Mouse (Mus musculus) macrophage (primary cell): Measurements from ENCODE around the gene Epn1. TPM values are rescaled to one million over a fixed set of nuclear protein-coding genes. Genes with fewer than 3 reads are reported as not detected.

Experiments used
- polyA plus RNA-seq: library from polyadenylated mRNA; stranded (reverse); fragments of 250-400 nt; gene quantifications from 3 replicates; pipeline ENCODE4 v1.2.4, GENCODE M21; 2018; ENCODE audit warnings: inconsistent platforms

Gene Epn1
- polyA plus RNA-seq, 1 experiment from 2014 or later: 84.6 TPM

Other genes with a start within 250 kb of the Epn1 start
- gene Shisa7, start 235.5 kb upstream of the Epn1 start, polyA plus RNA-seq: not detected in 3 replicates
- gene Isoc2b, start 210.0 kb upstream of the Epn1 start, polyA plus RNA-seq: 6.2 to 11.2 TPM (median 10.2 TPM) in 3 replicates
- gene Isoc2a, start 203.1 kb upstream of the Epn1 start, polyA plus RNA-seq: 9.6 to 13.3 TPM (median 13.0 TPM) in 3 replicates
- gene Gm36210, start 173.7 kb upstream of the Epn1 start, polyA plus RNA-seq: not detected in 3 replicates
- gene Zfp628, start 165.0 kb upstream of the Epn1 start, polyA plus RNA-seq: 3.1 to 5.6 TPM (median 4.4 TPM) in 3 replicates
- 0.15 to 1.1 TPM (median 0.17 TPM) in 3 replicates for gene Nat14, start 158.2 kb upstream of the Epn1 start, polyA plus RNA-seq
- gene Ssc5d, start 154.4 kb upstream of the Epn1 start, polyA plus RNA-seq: 0.13 to 0.33 TPM (median 0.28 TPM) in 3 replicates
- gene Sbk2, start 115.8 kb upstream of the Epn1 start, polyA plus RNA-seq: 0.36 to 1.8 TPM (median 1.1 TPM) in 3 replicates
- gene Sbk3, start 109.1 kb upstream of the Epn1 start, polyA plus RNA-seq: not detected in 3 replicates
- gene Zfp579, start 84.1 kb upstream of the Epn1 start, polyA plus RNA-seq: 4.3 to 9.9 TPM (median 7.3 TPM) in 3 replicates
- 13.7 to 24.6 TPM (median 14.3 TPM) in 3 replicates for gene Zfp524, start 65.8 kb upstream of the Epn1 start, polyA plus RNA-seq
- 16.5 to 21.5 TPM (median 18.2 TPM) in 3 replicates for gene Fiz1, start 65.5 kb upstream of the Epn1 start, polyA plus RNA-seq
- gene Gm44973, start 64.7 kb upstream of the Epn1 start, polyA plus RNA-seq: not detected in 3 replicates
- gene Zfp865, start 59.9 kb upstream of the Epn1 start, polyA plus RNA-seq: 11.9 to 13.8 TPM (median 12.4 TPM) in 3 replicates
- 0.28 to 1.1 TPM (median 0.37 TPM) in 3 replicates for gene Ccdc106, start 59.7 kb upstream of the Epn1 start, polyA plus RNA-seq
- gene 4632433K11Rik, start 46.1 kb upstream of the Epn1 start, polyA plus RNA-seq: 0.25 to 0.76 TPM in 2 of 3 replicates, not detected in the other
- 1.8 to 2.2 TPM (median 1.8 TPM) in 3 replicates for gene Zfp784, start 41.8 kb upstream of the Epn1 start, polyA plus RNA-seq
- gene Zfp580, start 28.7 kb upstream of the Epn1 start, polyA plus RNA-seq: 2.0 TPM in 3 replicates
- gene U2af2, start 18.1 kb upstream of the Epn1 start, polyA plus RNA-seq: 93.4 to 180 TPM (median 101 TPM) in 3 replicates
- not detected in 3 replicates for gene Rfpl4, start 36.7 kb downstream of the Epn1 start, polyA plus RNA-seq
- gene Rasl2-9, start 45.7 kb downstream of the Epn1 start, polyA plus RNA-seq: 0.32 to 1.4 TPM (median 0.40 TPM) in 3 replicates
- not detected in 3 replicates for gene Vmn1r55, start 69.4 kb downstream of the Epn1 start, polyA plus RNA-seq
- not detected in 3 replicates for gene Vmn1r56, start 116.5 kb downstream of the Epn1 start, polyA plus RNA-seq
- gene Vmn1r57, start 138.3 kb downstream of the Epn1 start, polyA plus RNA-seq: not detected in 3 replicates